Mouse (Mus musculus) hematopoietic multipotent progenitor cell, adult 10-12 weeks (in vitro differentiated cells): ENCODE results near the gene A630073D07Rik. TPM values are rescaled to one million over a fixed set of nuclear protein-coding genes. Genes with fewer than 3 reads are reported as not detected.

Experiments used
- polyA plus RNA-seq: library from polyadenylated mRNA; stranded (reverse); fragments of >175 nt; gene quantifications from 2 replicates; pipeline ENCODE4 v1.2.3, GENCODE M21; 2012; ENCODE audit warnings: low replicate concordance

A630073D07Rik gene
- not detected in 2 replicates for polyA plus RNA-seq

DNA sequence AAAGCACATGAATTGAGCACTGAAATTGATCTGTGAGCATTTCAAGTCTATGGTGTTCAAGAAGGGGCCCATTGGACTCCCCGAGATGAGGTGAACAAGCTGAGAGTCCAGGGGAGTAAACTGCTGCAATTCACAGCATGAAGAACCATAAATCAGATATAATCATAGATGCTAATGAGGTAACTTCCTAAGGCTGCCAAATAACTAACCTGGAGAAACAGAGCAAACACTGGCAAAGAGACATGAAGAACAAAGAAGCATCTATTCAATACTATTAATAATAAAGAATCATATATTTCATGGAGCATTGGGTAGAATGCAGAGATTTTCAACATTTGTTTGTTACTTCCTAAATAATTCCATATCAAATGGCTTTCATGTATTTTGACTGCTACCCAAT, at the start of gene A630073D07Rik:
Gene A630073D07Rik (minus strand): TSS at position 101 of the 400 bp plus-strand sequence.

DNA sequence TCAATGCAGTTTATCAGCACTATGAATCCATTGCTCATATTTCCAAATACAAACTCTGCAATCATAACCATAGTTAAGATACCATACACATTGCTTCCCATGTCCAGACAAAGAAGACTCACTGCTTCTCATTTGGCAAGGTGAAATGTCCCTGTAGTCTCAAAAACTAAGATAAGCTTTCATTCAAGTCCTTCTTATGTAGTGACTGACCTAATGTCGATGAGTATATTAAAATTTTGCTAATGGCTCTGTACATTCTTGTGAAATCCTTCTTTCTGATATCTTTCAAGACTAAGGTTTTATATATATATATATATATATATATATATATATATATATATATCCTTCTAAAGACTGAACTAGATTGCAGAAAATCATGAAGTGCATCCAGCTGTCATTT, 49.6 kb upstream of the A630073D07Rik start, which contains the start of gene Tas2r121:
Gene Tas2r121 (minus strand): TSS at position 101 of the 400 bp plus-strand sequence.

DNA sequence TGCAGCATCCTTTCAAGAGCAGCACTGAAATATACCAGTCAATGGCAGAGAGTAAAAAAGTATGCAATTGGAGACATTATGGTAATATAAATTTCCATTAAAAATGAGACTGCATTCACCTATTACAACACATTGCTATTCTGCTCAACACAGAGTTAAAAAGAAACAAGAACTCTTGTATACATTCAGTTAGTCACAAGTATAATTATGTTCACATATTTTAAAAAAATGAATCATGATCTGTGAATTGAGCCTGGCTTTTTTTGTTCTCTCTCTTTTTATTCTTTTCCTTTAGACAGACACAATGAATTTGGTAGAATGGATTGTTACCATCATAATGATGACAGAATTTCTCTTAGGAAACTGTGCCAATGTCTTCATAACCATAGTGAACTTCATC, 5.3 kb upstream of the A630073D07Rik start, which contains the start of gene Tas2r120:
Gene Tas2r120 (plus strand): TSS at position 301 of the 400 bp plus-strand sequence.

DNA sequence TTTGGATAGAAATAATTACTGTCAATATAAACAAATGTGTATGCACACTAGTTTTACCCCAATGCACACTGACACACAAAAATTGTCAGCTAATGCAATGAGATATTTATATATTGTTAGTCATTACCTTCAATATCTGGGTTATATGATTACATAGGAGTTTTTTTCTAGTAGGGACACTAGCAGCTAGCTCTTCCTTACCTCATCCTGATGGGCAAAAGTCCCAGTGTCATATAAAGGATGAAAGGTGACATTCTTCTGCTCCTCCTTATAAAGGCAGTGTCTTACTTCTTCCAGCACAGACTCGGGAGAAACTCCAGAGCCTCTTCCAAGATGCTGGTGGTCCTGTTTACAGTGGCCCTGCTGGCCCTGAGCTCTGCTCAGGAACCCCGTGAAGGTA, 55.7 kb downstream of the A630073D07Rik start, which contains the start of gene Prp2:
Gene Prp2 (plus strand): TSS at position 301 of the 400 bp plus-strand sequence.

Other genes with a start within 250 kb of the A630073D07Rik start
- gene Prh1, start 81.7 kb downstream of the A630073D07Rik start, polyA plus RNA-seq = not detected in 2 replicates
- not detected in 2 replicates for gene Prp2, start 55.6 kb downstream of the A630073D07Rik start, polyA plus RNA-seq
- not detected in 2 replicates for gene Tas2r120, start 5.4 kb upstream of the A630073D07Rik start, polyA plus RNA-seq
- not detected in 2 replicates for gene Tas2r121, start 49.5 kb upstream of the A630073D07Rik start, polyA plus RNA-seq
- not detected in 2 replicates for gene Tas2r122, start 60.4 kb upstream of the A630073D07Rik start, polyA plus RNA-seq
- gene Tas2r115, start 86.5 kb upstream of the A630073D07Rik start, polyA plus RNA-seq = not detected in 2 replicates
- gene Tas2r124, start 103.2 kb upstream of the A630073D07Rik start, polyA plus RNA-seq = not detected in 2 replicates
- not detected in 2 replicates for gene Tas2r102, start 110.6 kb upstream of the A630073D07Rik start, polyA plus RNA-seq
- gene Tas2r136, start 126.6 kb upstream of the A630073D07Rik start, polyA plus RNA-seq = not detected in 2 replicates
- gene Tas2r117, start 151.3 kb upstream of the A630073D07Rik start, polyA plus RNA-seq = not detected in 2 replicates
- not detected in 2 replicates for gene Tas2r123, start 195.6 kb upstream of the A630073D07Rik start, polyA plus RNA-seq
- not detected in 2 replicates for gene Tas2r116, start 203.9 kb upstream of the A630073D07Rik start, polyA plus RNA-seq
- not detected in 2 replicates for gene Tas2r110, start 216.5 kb upstream of the A630073D07Rik start, polyA plus RNA-seq
- gene Tas2r113, start 241.5 kb upstream of the A630073D07Rik start, polyA plus RNA-seq = not detected in 2 replicates